Mouse (Mus musculus): ENCODE measurements around the gene Astn2.
A peak's percentile ranks its signal among the peaks of the same experiment; 100 is the strongest.

Astn2 gene

DNA sequence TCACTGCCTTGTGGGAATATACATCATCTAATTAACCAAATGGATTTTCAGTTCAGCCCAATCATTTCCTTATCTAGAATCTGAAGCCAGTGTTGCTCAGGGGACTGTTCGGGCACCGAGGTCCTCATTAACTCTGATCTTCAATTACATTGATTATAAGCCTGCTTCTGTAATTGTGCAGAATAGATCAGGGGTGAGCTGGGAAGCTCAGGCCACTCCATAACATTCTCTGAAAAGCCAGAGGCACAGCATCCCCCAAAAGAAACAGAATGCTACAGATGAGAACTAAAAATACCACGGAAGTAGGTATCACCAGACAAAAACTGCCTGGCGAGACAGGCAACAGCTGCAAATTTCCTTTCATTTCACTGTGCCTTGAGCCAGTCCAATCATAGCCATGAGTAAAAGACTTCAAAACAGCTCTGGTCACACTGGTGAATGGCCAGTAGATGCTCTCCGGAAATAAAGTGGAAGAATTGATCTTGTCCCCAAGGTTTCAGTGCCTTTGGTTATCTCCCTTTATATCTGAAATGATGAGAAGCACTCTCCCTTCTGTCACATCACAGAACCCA is 445.1 kb downstream of the Astn2 start:
- no peak for DNase-seq

DNA sequence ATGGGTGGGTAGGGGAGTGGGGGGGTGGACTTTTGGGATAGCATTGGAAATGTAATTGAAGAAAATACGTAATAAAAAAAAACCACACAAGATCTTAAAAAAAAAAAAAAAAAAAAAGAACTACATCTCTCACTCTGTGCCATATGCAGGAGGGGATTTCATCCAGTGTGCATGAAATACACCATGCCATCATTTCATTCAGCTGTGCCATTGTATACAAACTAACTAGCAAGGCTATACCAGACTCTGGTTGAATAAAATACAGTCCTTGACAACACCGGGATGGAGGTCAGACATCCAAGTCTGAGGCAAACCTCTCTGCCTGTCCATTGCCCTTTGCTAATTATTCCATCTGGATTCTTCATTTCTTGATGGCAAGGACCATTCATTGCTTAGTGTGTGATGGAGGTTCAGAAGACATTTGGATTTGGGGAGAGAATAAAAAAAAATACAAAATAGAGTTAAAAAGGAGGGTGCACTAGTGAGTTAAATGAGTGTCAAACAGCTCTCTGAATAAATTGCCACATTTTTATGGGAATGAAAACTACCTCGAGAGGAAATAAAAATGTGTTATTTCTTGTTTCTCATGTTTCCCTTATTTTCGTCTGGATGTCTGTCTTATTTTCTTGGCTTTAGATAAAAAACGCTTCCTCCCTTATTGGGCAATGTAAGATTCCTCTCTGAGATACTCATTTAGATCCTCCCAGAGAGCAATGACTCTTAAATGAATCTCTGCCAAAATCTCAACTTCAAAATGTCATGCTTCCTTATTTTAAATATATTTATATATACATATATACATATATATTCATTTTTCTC is 445.8 kb downstream of the Astn2 start:
- DNase-seq: no peak

DNA sequence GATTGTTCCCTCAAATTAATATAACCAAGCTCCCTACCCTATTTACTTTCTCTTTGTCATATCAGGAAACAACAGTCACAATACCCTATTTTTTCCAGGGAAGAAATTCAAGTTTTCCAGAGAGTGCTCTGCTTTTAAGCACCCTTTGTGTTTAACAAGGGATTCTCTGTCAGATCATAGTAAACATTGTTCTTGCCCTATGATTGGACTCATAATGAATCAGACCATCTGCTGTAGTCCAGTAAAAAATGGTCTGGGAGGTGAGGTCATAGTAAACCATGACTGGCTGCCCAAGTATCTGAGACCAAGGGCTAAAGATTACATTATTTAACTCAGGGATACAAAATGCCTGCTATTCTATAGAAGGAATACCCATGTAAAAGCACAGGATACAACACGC is 452.5 kb downstream of the Astn2 start:
- no peak for DNase-seq

DNA sequence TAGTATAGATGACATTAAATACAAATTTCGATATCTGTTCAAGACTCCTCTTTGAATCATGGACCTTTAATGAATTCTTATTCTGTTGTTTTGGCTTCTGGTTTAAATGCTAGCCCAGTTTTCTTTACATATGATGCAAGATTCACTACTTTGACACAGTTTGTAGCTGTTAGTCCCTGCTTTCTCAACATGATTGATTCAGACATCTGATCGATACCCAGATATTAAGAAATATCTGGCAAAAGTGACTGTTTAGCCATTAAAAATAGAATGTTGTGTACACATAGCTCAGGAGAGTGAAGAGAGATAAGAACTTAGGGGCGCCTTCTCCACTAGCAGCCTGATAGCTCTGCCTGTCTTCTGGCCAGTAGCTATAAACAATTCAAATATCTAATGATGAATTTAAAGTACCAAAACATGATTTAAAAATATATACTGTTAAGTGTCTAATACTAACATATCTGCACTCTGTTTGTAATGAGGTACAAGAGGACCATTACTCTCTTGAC is 457.2 kb downstream of the Astn2 start:
- no peak for DNase-seq

DNA sequence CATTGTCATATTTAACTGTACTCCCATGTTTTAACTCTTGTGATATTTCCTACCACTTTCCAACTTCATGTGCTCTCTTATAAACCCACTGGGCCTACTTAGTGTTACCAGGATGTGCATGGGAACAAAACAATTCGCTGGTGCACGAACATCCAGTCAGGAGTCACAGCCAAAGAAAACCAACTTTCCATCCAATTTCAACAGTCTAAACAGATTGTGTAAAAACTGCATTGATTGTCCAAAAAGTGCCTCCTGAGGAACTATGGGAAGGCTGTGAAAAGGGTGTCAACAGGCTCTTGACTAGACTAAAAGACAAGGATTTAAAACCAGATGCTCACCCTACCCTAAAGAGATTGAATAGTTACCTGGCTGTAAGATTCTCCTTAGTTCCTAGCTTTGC is 458.4 kb downstream of the Astn2 start:
- no peak for DNase-seq

DNA sequence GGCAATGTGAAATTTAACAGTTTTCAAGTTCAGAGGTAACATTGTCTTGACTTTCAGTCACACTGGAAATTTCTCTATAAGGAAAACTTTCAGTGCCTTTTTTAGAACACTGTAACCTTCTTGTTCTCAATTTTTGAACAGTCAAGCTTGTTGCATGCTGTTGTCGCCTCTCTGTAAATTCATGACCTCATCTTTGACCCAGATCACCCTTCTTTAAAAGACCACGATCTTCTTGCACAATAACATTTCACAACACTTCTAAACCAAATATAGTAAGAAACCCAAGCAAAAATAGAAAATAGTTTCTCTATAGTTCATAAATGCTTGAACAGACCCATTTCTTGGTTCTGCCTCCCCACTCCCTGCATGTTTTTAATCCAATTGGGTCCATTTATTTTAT is 473.5 kb downstream of the Astn2 start:
- DNase-seq: no peak

DNA sequence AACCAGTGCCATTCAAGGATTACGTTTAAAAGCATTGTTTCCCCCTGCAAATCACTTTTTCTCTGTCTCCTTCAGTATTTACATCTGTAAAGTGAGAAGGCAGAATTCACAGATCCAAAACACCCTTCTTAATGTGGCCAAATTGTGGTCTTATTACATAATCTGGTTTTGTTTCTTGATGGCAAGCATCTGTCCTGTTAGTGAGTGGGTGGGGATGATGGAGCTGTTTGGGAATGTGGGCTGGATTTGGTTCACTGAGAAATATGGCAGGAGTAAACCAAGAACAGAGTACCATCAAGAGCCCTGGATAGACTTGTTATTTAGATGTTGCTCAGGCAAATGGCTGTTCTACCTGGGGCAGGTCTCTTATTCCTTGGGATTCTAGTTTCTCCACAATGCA is 484.1 kb downstream of the Astn2 start:
- peak; percentile 12 for DNase-seq

DNA sequence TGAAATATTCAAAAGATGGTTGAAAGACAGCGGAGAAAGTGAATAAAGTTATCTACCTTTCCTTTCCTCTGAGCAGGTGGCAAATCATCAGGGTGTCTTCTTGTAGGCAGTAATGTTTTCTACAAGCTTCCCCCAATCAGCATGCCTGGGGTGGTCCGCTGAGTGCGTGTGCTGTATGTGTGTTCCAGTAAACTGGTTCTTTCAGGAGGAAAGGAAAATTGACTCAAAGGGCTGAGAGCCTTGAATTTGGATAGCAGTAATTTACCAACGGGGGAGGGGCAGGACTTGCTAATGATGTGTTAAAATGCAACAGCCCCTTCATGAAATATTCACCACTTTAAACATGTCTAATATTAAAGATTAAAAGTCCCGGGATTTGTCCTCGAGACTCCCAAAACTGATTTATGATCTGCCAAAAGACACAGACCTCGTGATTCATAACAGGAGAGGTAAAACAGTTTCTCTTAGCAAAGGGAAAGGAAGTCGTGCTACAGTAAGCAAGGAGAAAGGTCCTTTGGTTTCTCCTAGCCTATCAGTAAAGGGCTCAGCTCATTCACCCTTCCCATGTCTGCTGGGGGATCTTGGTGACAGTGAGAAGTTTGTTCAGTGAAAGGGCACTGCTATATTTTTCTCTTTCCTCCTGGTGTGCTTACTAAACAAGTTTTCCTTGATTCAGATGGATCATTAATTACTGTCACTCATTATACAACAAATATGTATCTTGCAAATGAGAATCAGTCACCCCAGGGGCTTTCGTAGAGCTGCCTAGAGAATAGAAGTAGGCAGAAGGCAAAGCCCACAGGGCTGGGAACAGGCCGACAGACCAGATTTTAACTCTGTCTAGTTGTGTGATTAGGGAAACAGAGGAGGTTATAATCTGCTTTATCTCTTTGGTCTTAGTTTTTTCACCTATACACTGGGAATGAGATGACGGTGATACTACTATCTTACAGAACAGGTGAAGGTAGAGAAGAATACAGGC is 488.1 kb downstream of the Astn2 start:
- no peak for DNase-seq

DNA sequence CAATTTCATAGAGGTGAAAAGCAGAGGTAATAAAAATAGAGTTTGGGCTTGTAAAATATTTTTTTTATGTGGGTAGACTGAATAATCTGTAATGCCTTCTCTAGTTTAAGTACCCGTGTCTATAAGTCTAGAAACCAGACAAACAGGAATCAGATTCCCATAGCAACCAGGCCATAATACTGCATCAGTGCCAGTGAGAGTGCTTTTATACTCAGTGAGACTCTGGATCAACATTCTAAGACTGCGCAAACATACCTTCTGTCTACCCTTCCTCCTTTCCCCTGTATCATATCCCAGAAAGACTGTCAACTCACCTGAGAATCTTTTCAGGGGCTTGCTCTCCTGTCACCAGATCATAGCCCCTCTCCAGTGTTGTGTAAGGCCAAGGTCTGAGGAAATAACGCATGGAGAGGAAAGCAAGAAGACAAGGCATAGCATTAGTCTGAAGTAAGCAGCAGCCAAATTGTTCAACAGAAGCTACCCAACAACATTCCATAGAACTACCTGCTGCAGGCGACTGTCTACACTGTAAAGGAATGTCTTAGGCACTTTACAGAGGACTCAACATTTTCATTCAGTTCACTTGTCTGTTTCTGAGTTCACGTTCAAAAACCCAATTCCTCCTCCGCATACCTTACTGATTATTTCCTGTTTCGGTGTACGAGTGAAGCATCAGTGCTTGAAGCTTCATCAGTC is 492.0 kb downstream of the Astn2 start:
- no peak for DNase-seq

DNA sequence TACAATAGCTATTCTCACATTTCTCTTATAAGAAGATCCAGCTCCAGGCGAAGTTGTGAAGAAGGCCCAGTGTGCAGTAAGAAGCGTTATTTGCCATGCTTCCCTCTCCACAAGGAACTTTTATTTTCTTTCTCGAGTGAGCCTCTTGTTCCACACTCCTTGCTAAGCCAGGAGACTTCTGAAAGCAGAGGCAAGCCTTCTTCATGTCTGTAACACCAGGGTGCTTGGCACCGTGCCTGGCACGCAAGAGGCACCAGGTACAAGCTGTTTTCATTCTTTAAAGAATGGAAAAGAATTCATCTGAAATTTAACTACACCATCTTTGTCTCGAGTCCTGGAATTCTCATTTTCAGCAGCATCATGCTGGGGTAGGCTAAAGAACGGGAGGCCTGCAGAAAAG is 496.8 kb downstream of the Astn2 start:
- peak; percentile 15 for DNase-seq

DNA sequence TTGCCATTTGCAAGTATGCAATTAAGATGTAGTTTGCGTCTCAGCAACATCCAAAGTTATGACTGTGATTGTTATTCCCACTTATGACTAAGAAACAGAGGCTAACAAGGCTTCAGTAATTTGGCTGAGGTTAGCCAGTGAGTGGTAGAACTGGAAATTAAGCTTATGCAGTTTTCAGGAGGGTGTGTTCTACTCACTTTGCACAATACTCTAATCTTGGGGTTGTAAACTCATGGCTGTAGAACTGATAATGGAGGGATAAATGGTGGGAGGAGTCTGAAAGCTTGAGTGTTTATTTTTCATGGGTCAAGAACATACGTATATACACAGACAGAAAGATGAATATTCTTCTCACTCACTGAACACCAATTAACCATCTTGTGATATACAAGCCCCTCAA is 499.4 kb downstream of the Astn2 start:
- no peak for DNase-seq

DNA sequence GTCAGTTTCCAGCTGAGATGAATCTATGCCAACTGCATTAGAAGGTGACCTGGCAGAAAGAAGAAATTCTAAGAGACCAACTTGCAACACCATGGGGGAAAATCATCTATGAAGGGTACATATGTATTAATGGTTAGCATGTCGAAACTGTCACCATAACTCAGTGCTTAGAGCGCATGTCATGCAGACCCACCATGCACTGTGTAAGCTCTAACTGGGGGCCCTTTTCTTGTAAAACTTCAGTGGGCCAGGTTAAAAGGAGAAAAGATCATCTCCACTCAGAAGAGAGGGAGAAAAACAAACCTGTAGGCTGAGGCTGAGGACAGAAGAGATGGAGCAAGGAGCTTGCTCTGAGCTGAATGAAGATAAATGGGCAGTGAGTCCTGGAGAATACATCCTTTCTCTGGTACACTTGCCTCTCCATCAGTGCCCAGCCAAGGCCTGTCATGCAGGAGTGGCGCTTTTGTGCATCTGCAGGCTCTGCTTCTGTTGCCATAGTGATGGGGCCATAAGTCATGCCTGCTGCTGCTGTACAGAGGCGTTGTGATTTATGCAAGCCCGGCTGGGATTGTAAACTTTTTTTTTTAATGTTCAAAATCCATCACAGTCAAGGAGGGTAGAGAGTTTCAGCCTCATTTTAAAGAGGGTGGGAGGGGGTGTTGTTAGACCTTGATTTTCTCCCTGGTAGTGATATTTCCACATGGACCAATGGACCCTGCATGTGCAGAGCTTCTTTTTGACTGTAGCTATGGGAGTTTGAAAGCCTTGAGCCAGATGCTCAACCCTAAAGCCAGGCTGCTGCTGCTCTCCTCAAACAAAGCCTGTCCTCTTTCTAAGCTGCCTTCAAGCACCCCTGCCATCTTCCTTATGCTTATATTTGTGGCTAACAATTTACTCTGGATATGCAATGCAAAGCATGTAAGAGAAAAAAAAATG is 508.1 kb downstream of the Astn2 start:
- peak; percentile 24 for DNase-seq

DNA sequence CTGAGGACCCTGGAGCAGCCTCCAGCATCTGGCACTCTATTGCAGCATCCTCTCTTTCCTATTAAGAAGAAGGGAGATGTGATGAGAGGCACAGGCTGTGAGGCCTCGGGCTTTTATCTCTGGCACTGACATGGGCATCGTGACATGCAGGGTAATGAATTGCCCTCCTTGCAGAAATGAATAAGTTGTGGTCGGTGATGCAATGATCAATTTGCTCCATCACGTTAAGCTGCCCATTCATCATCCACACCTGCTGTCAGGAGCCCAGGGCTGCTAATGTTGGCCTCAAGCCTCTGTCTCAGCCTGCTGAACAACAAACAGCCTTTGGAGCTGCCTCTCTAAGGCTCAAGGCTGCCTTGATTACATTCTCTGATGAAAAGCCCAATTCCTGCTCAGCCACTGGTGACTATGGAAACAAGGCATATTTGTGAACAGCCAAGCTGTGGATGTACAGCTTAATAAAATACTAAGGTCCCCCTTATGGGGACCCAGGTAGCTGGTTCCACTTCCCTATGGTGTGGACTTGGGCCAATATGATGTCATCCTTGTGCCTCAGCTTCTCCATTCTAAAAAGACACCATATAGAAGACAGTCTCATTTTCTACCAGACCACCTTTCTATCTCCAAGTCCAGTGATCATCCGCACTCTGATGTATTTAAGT is 515.9 kb downstream of the Astn2 start:
- DNase-seq: peak; percentile 23

DNA sequence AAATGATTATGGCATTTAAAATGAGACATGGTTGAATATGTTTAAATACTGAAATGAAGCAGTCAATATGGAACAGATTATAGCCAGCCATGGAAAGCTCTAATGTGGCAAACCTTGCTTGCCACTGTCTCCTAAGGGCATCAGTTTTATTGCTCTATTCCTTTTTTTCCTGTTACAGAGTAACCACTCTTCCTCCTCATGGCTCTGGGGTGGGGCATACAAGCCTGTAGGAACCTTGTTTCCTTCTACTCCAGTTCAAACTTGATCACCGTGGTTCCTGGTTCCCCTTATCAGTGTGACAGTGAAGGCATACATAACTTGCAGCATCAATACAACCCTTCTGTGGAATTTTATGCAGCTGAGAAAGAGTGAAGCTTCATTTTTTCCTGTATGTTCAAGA is 517.5 kb downstream of the Astn2 start:
- DNase-seq: no peak

DNA sequence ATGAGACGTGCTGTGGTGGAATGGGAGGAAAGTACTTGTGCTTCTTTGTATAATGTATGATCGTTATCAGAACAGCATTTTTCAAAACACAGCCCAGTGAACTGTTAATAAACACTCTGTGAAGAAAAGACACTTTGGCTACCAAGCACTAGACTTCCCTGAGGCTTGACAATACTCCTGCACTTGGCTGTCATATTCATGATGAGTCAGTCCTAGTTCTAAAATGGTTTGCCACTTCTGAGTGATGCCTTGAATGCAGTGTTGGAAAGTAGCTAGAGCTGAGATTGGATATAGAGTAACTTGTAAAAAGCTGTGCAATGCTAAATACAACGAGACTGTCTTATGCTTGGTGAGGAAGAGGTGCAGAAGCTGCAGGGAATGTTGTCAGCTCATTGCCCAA is 518.5 kb downstream of the Astn2 start:
- no peak for DNase-seq

DNA sequence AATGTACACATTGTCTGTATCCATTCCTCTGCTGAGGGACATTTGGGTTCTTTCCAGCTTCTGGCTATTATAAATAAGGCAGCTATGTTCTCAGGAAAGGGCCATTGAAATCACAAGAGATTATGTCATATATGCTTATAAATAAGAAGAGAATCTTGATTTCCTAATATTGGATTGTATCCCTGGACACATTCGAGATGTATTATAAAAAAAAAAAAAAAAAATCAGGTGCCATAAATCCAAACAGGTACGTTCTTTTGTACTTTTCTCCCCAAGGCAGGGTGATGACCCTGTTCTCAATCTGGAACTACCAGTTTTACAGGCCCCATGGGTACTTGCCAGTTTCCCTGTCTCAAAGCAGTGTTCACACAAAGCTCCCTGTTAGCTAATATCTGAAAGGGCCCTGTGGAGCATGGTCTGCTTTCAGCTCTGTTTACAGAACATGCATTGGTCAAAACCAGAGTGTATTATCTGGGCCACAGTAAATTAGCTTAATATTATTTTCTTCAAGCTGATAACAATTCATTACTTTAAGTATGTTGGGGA is 530.1 kb downstream of the Astn2 start:
- no peak for DNase-seq

DNA sequence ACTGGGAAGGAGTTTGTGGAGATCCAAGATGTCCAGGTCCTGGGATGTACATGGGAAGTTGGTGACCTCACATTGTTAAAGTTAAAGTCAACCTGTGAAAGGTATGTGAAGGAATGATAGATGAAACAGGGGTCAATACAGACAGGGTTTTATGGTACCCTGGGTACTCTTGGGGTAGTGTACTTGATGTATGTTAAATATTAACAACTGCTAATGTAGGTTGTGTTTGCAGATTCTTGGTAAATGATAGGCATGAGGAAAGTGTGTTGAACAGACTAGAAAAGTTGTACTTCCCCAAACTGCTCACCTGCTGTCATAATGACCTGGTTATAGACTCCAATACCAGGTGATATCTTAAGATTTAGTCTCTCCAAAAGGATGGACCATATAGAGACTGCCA is 539.9 kb downstream of the Astn2 start:
- no peak for DNase-seq

DNA sequence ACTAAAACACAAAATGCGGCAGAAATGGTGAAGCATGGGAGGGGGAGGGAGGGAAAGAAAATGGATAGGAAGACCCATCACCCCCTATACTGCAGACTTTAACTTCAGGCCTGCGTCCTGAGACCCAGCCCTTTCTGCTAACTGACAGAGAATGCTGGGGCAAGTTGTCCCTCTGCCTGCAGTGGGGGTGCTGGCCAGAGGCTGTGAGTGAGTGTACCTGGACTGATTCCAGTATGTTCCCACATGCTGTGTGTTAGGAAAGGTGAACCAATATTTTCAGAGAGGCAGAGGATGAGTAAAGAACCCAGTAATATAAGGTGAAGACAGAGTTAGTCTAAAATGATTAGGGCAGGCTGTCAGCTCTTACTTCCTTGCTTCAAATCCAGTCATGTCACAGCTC is 561.2 kb downstream of the Astn2 start:
- DNase-seq: no peak

DNA sequence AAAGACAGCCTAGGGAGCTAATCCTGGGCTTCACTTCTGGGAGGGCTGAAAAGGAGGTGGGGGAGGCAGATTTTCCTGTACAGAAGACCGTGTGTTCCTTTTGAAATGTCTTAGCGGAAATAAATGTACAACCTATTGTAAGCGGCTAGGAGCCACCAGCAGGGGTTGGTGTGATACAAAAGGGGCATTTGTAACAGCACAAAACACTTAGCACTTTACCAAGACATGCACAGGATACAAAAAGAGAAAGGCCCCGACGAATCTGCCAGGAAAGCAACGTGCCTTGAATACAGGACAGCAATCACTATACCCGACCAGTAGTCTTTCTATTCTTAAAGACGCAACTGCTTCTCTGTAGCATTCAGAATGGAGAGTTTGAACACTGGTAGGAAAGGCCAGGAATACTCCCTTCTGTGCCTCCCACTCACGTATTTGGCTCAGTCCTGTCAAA is 564.8 kb downstream of the Astn2 start:
- DNase-seq: peak; percentile 63

DNA sequence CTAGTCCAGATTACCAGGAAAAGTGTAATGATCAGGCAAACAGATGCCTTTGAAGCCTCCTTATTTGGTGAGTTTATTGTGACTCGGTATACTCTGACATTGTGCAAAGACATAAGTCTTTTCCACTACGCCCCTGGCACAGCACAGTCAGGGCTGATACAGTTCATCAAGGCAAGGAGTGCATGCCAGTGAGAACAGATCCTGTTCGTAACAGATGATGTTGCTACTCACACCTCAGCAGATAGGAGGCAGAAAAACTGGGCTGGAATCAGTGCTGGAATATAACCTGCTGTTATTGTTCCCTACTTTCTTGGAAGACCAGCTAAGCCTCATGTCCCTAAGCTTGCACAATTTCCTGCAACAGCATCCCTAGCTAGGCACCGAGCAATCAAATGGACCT is 565.6 kb downstream of the Astn2 start:
- no peak for DNase-seq

DNA sequence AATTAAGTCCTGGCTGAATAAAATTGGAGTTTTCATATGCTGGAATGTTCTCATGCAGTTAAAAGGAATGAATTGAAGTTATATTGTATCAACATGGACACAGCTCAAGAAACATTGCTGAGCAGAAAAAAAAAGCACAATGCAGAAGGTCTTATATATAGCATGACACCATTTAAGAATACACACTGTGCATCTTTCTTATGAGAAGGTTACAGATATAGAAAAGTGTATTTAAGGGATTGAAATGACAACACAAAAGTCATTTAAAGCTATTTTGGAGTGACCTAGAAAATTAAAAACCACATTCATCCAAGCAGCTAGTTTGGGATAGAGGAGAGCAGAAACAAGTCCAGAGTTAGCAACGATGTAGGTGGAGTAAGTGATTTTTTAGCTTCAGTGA is 571.4 kb downstream of the Astn2 start:
- DNase-seq: no peak
